Mouse (Mus musculus): ENCODE results near the gene Mecom.

GRCm38 (mm10) chr3:30380273-30380672, 167.5 kb downstream of the Mecom start:
- TF ChIP-seq CTCF (IDR thresholded peaks at IDR 0.05; ENCODE audit: low read depth, low read length): no peak
- TF ChIP-seq POLR2A (IDR thresholded peaks at IDR 0.05; ENCODE audit: borderline replicate concordance, low read depth, low read length): no peak
